Mouse (Mus musculus) liver, embryonic 15.5 days (tissue): ENCODE measurements around the gene Ndufs1. TPM values are rescaled to one million over a fixed set of nuclear protein-coding genes. Genes with fewer than 3 reads are reported as not detected.
"Not testable (repeated sequence)": the region's sequence is repeated elsewhere in the genome, so short reads cannot be mapped to it uniquely, and the experiment has no call there.

ENCODE experiments used
- ATAC-seq: fragments of 200-750 bp; cut with Nextera tagmentation; 2 replicates; pipeline ENCODE4 v1.8.0; 2017; ENCODE audit warnings: moderate number of reproducible peaks, mild to moderate bottlenecking, moderate library complexity; ENCODE audit not compliant: insufficient read depth
- H3K27ac ChIP-seq: fragments of 300-500 bp; sonication (generic); replicated peaks from 2 replicates; pipeline ENCODE4 v1.5.1; 2015; ENCODE audit warnings: mild to moderate bottlenecking, inconsistent platforms
- H3K27me3 ChIP-seq: fragments of 300-500 bp; sonication (generic); 2 replicates; pipeline ENCODE4 v1.6.1; 2015; ENCODE audit warnings: mild to moderate bottlenecking, inconsistent platforms
- H3K36me3 ChIP-seq: fragments of 300-500 bp; sonication (generic); replicated peaks from 2 replicates; pipeline ENCODE4 v1.6.1; 2015; ENCODE audit warnings: moderate library complexity, mild to moderate bottlenecking, inconsistent platforms
- H3K4me1 ChIP-seq: fragments of 300-500 bp; sonication (generic); replicated peaks from 2 replicates; pipeline ENCODE4 v1.6.1; 2015; ENCODE audit warnings: inconsistent platforms
- H3K4me2 ChIP-seq: fragments of 300-500 bp; sonication (generic); 2 replicates; pipeline ENCODE4 v1.6.1; 2015; ENCODE audit warnings: moderate library complexity, mild to moderate bottlenecking, inconsistent platforms
- H3K4me3 ChIP-seq: fragments of 300-500 bp; sonication (generic); replicated peaks from 2 replicates; pipeline ENCODE4 v1.5.1; 2015; ENCODE audit warnings: mild to moderate bottlenecking, inconsistent platforms
- H3K9ac ChIP-seq: fragments of 300-500 bp; sonication (generic); 2 replicates; pipeline ENCODE4 v1.6.1; 2015; ENCODE audit warnings: moderate library complexity, mild to moderate bottlenecking, inconsistent platforms
- H3K9me3 ChIP-seq: fragments of 300-500 bp; sonication (generic); replicated peaks from 2 replicates; pipeline ENCODE4 v1.6.1; 2016; ENCODE audit warnings: inconsistent platforms
- WGBS: fragments of 180-500 bp; shearing (Covaris S2); methylation state at CpG from one replicate; pipeline ENCODE4 v1.1.7; 2015; ENCODE audit warnings: mixed read lengths; ENCODE audit not compliant: insufficient replicate concordance; 5-methylcytosine and 5-hydroxymethylcytosine counted together
- polyA plus RNA-seq: library from polyadenylated mRNA; unstranded; fragments of >200 nt; fragmentation: Nextera tagmentation; extraction: Ambion mirVana; gene quantifications from 2 replicates; pipeline ENCODE4 v1.2.1, GENCODE M21; 2015

Gene Ndufs1
- polyA plus RNA-seq, 1 experiment from 2014 or later = 94.0 TPM

- ATAC-seq = no peak
- no peak overlapping the region for H3K9ac ChIP-seq
- H3K9me3 ChIP-seq = no peaks in the 10 kb centered on the region
- peaks cover 15% of the 10 kb centered on the region for H3K4me1 ChIP-seq
- H3K27ac ChIP-seq = no peak overlapping the region
- no peaks in the 10 kb centered on the region for H3K27me3 ChIP-seq
- no peak overlapping the region for H3K4me3 ChIP-seq
- WGBS = 63% methylated on average over 10 of the region's 10 CpGs
- H3K4me2 ChIP-seq = no peak overlapping the region
- peaks cover 33% of the 10 kb centered on the region for H3K36me3 ChIP-seq
Observed at GRCm38 (mm10) chr1:63182636-63183270, 6.1 kb upstream of the Ndufs1 start.

GRCm38 (mm10) chr1:63182212-63182611 is 5.6 kb upstream of the Ndufs1 start:
- Histone ChIP-seq H3K36me3 (peaks cover 33% of the 10 kb centered on the region), H3K9ac (no peak overlapping the region), H3K4me1 (peaks cover 20% of the 10 kb centered on the region), H3K27ac (no peak overlapping the region), H3K4me2 (no peak overlapping the region), H3K27me3 (no peaks in the 10 kb centered on the region), H3K9me3 (no peaks in the 10 kb centered on the region), H3K4me3 (no peak overlapping the region)
- 72% methylated on average over 5 of the region's 5 CpGs for WGBS
- ATAC-seq = no peak

- peaks cover 20% of the 10 kb centered on the region for H3K4me1 ChIP-seq
- no peak for ATAC-seq
- WGBS = 89% methylated on average over 1 of the region's 1 CpGs
Observed at GRCm38 (mm10) chr1:63181480-63181879, 4.8 kb upstream of the Ndufs1 start.

GRCm38 (mm10) chr1:63181019-63181418 is 4.4 kb upstream of the Ndufs1 start:
- Histone ChIP-seq H3K9me3 (no peaks in the 10 kb centered on the region), H3K36me3 (peaks cover 33% of the 10 kb centered on the region), H3K27ac (0 out of 2 replicates have a peak overlapping the region, but pooled peaks have one; percentile 4), H3K27me3 (no peaks in the 10 kb centered on the region), H3K4me3 (no peak overlapping the region), H3K4me1 (peaks cover 20% of the 10 kb centered on the region), H3K9ac (no peak overlapping the region), H3K4me2 (no peak overlapping the region)
- 5% methylated on average over 3 of the region's 3 CpGs for WGBS
- peak; percentile 60 for ATAC-seq

More at GRCm38 (mm10) chr1:63181480-63181879, 4.8 kb upstream of the Ndufs1 start:
- H3K27ac ChIP-seq = no peak overlapping the region
- H3K4me3 ChIP-seq = no peak overlapping the region
- H3K9ac ChIP-seq = no peak overlapping the region
- H3K27me3 ChIP-seq = no peaks in the 10 kb centered on the region
- no peak overlapping the region for H3K4me2 ChIP-seq
- H3K9me3 ChIP-seq = no peaks in the 10 kb centered on the region
- H3K36me3 ChIP-seq = peaks cover 33% of the 10 kb centered on the region

- H3K4me3 ChIP-seq, H3K27me3 ChIP-seq, ATAC-seq, H3K9ac ChIP-seq, H3K4me2 ChIP-seq, H3K9me3 ChIP-seq: not testable (repeated sequence)
- Histone ChIP-seq H3K4me1 (peaks cover 23% of the 10 kb centered on the region), H3K27ac (0 out of 2 replicates have a peak overlapping the region, but pooled peaks have one; percentile 4), H3K36me3 (peaks cover 33% of the 10 kb centered on the region)
- 62% methylated on average over 4 of the region's 4 CpGs for whole genome bisulfite sequencing
Observed at GRCm38 (mm10) chr1:63180575-63180974, 3.9 kb upstream of the Ndufs1 start.

GRCm38 (mm10) chr1:63180122-63180521 is 3.5 kb upstream of the Ndufs1 start:
- Histone ChIP-seq H3K27ac (no peak overlapping the region), H3K4me1 (peaks cover 27% of the 10 kb centered on the region), H3K9me3 (no peaks in the 10 kb centered on the region), H3K4me3 (no peak overlapping the region), H3K36me3 (peaks cover 33% of the 10 kb centered on the region), H3K27me3 (no peaks in the 10 kb centered on the region), H3K9ac (no peak overlapping the region), H3K4me2 (no peak overlapping the region)
- WGBS = 77% methylated on average over 4 of the region's 4 CpGs
- ATAC-seq = no peak

GRCm38 (mm10) chr1:63178308-63178707 is 1.7 kb upstream of the Ndufs1 start:
- H3K27ac ChIP-seq = peak overlapping the region; percentile 88; the same call in 1 of the 2 replicates
- WGBS = 43% methylated on average over 3 of the region's 3 CpGs

GRCm38 (mm10) chr1:63176259-63176603 is 402 bp downstream of the Ndufs1 start:
- H3K27ac ChIP-seq = peak overlapping the region; percentile 88
- WGBS = 0% methylated on average over 14 of the region's 14 CpGs
- peaks cover 42% of the 10 kb centered on the region for H3K36me3 ChIP-seq
- peak overlapping the region; percentile 93 for H3K9ac ChIP-seq
- peaks cover 36% of the 10 kb centered on the region for H3K4me1 ChIP-seq
- peak overlapping the region; percentile 84 for H3K4me2 ChIP-seq
- peak; percentile 18 for ATAC-seq
- peak overlapping the region; percentile 90 for H3K4me3 ChIP-seq
- no peaks in the 10 kb centered on the region for H3K9me3 ChIP-seq
- H3K27me3 ChIP-seq = no peaks in the 10 kb centered on the region

More at GRCm38 (mm10) chr1:63178308-63178707, 1.7 kb upstream of the Ndufs1 start:
- no peak for ATAC-seq
- Histone ChIP-seq H3K36me3 (peaks cover 33% of the 10 kb centered on the region), H3K4me1 (peaks cover 36% of the 10 kb centered on the region), H3K27me3 (no peaks in the 10 kb centered on the region), H3K9ac (peak overlapping the region; percentile 93; the same call in 1 of the 2 replicates), H3K4me2 (peak overlapping the region; percentile 84), H3K9me3 (no peaks in the 10 kb centered on the region), H3K4me3 (peak overlapping the region; percentile 90)

GRCm38 (mm10) chr1:63175853-63176252 is 780 bp downstream of the Ndufs1 start:
- H3K9ac ChIP-seq = peak overlapping the region; percentile 93
- WGBS = 3% methylated on average over 11 of the region's 11 CpGs
- peak overlapping the region; percentile 84 for H3K4me2 ChIP-seq
- peak overlapping the region; percentile 90 for H3K4me3 ChIP-seq
- H3K4me1 ChIP-seq = peaks cover 36% of the 10 kb centered on the region
- peak overlapping the region; percentile 88 for H3K27ac ChIP-seq
- no peaks in the 10 kb centered on the region for H3K9me3 ChIP-seq
- peaks cover 42% of the 10 kb centered on the region for H3K36me3 ChIP-seq
- no peak for ATAC-seq
- no peaks in the 10 kb centered on the region for H3K27me3 ChIP-seq

GRCm38 (mm10) chr1:63168638-63169037 is 8.0 kb downstream of the Ndufs1 start:
- no peak overlapping the region for H3K9ac ChIP-seq
- H3K4me3 ChIP-seq = no peak overlapping the region
- 0 out of 2 replicates have a peak, but pooled peaks cover 3% of the 10 kb centered on the region for H3K4me1 ChIP-seq
- peaks cover 78% of the 10 kb centered on the region for H3K36me3 ChIP-seq
- H3K27ac ChIP-seq = no peak overlapping the region
- H3K4me2 ChIP-seq = no peak overlapping the region
- ATAC-seq = no peak
- 39% methylated on average over 2 of the region's 2 CpGs for WGBS
- H3K27me3 ChIP-seq = no peaks in the 10 kb centered on the region
- H3K9me3 ChIP-seq = no peaks in the 10 kb centered on the region

GRCm38 (mm10) chr1:63140231-63140630 is 36.4 kb downstream of the Ndufs1 start:
- Histone ChIP-seq H3K4me3 (no peak overlapping the region), H3K36me3 (peaks cover 53% of the 10 kb centered on the region)

More at GRCm38 (mm10) chr1:63140231-63140630, 36.4 kb downstream of the Ndufs1 start:
- no peaks in the 10 kb centered on the region for H3K27me3 ChIP-seq
- H3K9ac ChIP-seq = no peak overlapping the region
- no peak overlapping the region for H3K4me2 ChIP-seq
- no peaks in the 10 kb centered on the region for H3K4me1 ChIP-seq
- 79% methylated on average over 13 of the region's 13 CpGs for WGBS
- no peaks in the 10 kb centered on the region for H3K9me3 ChIP-seq
- ATAC-seq = no peak
- no peak overlapping the region for H3K27ac ChIP-seq
